Mouse (Mus musculus): ENCODE measurements at regions not wholly inside any gene's neighbourhood (a gene's known extent, or its start where the extent isn't known, plus 50 kb on each side); places are given as distances from the start of the nearest gene placed in this dataset.
"Not testable (repeated sequence)": the region's sequence is repeated elsewhere in the genome, so short reads cannot be mapped to it uniquely, and the experiment has no call there.

DNA sequence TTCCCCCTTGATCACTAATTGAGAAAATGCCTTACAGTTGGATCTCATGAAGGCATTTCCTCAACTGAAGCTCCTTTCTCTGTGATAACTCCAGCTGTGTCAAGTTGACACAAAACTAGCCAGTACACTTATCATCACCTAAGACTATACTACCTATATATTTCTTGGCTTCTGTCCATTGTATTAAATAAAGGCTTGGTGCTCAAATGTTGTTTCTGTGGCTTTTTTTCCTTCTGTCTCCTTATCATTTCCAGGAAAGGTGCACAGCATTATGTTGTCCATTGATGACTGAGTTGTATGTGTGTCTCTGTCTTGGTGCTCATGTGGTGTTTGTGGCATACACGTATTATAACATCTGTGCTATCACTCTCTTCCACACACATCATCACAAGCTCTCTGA, 461.5 kb downstream of the Dad1 start:
- not testable (repeated sequence) for TF ChIP-seq CTCF (IDR thresholded peaks at IDR 0.05; ENCODE audit: borderline replicate concordance, insufficient read depth, low read depth, low read length); POLR2A (IDR thresholded peaks at IDR 0.05; ENCODE audit: borderline replicate concordance, insufficient read depth, low read length)

Data from cerebellum, adult 2 months (tissue).